Mouse (Mus musculus): ENCODE results near the gene Rbm42. TPM values are rescaled to one million over a fixed set of nuclear protein-coding genes. Genes with fewer than 3 reads are reported as not detected.

Rbm42 gene
- total RNA-seq, 4 experiments from 2014 or later, result 76.5 to 93.6 (median 85.1) TPM

DNA sequence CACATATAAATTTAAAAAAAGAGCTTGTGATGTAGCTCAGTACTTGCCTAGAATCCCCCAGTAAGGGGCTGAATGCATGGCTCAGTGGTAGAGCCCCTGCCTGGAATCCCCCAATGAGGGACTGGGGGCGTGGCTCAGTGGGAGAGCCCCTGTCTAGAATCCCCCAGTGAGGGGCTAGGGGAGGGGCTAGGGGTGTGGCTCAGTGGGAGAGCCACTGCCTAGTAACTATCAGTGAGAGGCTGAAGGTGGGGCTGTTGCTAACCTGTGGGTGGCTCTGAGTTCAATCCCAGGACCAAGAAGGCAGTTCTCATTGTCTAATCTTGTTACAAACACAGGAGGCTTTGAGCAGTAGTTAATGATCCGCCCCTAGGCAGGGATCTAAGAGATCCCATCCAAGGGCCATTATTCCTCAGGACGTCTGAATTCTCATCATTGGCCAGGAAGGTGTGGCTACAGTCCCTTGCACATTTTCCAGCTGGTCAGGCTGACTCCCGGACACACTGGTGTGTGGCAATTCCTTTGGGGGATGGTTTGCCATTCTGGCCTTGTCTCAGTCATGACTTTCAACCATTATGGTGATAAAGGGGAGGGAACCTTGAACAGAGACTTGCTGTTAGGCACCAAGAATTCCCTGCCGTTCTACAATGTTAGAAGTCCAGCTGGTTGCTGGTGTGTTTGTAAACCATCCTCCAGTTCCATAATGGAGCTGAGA is 34.9 kb downstream of the Rbm42 start:
- DNase-seq, result peak; percentile 68

DNA sequence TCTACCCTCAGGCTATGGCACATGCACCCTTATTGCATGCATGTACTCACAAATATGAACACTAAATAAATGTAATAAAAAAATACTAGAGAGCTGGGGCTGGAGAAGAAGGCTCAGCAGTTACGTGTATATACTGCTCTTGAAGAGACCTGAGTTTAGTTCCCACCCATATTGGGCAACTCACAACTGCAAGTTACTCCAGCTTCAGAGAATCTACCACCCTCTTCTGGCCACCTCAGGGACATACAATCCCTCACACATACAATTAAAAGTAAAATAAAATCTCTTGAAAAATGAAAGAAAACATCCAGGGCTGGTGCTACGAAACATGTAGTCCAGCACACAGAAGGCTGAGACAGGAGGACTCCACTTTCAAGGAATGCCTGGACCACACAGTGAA is 35.7 kb downstream of the Rbm42 start:
- no peak for DNase-seq

DNA sequence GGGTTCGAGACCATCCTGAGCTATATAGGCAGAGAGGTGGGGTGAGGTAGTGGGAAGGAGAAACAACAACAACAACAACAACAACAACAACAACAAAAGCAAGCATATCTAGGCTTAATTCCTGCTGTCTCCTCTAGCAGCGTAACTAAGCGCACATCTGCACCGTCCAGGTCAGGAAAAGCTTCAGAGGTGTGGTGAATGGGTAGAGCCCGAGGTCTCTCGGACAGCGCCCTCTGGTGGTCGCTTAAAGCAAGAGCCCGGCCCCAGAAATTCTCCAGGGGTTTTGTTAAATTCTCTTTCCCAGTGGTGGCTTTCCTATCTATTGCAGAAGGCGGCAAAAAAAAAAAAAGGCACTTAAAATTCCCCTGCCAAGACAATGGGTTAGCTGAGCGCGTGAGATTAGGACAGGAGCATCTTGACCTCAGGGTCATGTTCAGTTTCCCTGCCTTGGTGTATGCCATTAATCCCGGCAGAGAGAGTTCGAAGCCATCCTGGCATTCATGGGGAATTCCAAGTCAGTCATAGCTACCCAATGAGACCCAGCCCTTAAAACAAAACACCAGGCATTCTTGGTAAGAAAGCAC is 36.5 kb downstream of the Rbm42 start:
- no peak for DNase-seq

DNA sequence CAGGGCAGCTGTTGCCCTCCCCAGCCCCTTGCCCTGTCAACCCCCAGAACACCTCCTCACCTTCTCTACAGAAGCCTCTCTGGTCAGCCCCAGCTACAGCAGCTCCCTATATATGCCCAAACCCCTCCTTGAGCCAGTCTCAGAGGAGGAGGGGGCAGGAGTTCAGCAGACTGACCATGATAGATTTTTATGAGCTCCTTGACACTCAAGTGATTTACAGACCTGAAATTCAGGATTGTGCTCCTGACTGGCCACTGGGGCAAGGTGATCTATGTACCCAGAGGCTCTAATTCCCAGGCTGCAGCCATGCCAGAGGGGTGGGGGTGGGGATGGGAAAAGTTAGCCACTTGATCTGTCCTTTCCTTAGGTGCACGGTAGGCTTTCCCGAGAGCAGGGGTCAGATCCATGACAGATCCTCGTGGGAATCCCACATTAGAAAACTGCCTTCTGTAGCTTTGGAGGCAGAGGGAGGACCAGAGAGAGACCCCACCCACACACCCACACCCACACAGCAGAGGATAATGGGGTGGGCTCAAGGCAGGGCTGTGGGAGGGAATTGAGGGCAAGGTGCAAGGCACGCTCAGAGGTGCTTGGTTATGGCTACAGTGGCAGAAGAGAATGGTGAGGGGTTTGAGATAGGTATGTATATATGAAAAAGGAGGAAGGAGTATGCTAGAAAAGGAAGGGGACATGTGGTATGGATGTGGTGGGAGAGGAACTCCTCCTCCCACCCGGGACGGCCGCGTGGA is 37.3 kb downstream of the Rbm42 start, which contains the start of gene Upk1a:
Gene Upk1a, minus strand, starts transcription at position 194 of the 749 bp plus-strand sequence.
- no peak for DNase-seq

DNA sequence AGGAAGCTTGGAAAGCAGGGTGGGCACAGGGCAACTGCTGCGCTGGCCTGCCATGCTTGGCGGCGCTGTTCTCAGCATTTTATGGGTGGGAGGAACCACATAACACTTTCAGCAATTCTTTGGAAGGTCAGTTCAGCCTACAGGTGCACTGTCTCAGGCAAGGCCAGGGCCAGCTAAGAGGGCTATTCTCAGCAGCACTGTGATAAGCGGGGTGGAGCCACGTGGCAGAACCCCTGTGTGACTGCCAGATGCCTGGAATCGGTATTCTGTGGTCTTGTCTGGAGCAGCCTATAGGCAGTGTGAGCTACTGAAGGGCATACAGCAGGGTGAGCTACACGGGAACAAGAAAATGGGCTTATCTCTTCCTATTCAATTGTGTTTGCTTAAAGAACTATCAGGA is 40.1 kb downstream of the Rbm42 start:
- no peak for DNase-seq

DNA sequence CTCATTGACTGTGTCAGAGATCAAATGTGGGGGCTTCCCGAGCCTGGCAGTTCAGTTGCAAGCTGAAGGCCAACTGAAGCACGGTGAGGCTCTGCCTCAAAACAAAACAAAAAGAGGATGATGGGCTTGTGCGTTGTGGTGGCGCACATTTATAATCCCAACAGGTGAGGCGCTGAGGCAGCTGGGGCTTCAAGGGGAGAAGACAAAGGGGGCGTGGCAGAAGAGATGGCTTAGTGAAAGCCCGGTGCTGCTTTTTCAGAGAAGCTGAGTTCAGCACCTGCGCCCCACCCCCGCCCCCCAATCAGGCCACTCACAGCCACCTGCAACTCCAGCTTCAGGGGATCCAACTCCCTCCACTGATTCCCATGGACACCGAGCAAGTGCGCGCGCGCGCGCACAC is 41.6 kb downstream of the Rbm42 start:
- DNase-seq, result no peak

DNA sequence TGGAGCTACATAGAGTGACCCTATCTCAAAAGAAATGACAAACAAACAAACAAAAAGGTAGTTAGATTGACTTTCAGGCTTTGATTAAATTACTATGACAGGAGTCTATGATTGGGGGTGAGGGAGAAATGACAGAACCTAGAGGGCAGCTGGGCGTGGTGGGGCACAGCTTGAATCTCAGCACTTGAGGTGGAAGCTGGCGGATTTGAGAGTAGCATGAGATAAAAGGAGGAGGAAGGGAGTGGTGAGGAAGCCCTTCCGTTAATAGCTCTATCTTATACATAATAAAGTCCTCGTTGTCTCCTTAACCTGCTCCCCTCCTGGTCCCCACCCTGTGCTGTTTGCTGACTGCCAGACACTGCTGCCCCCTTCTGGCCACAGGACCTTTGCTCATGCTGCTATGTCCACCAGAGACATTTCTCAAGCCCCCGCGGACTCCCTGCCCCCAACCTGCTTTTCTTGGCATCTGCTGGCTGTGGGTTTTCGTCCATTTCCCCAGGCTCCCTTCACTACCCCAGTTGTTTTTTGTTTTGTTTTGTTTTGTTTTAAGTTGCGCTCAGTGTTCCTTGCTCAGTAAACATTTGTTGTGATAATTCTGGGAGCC is 42.3 kb downstream of the Rbm42 start:
- DNase-seq, result no peak

DNA sequence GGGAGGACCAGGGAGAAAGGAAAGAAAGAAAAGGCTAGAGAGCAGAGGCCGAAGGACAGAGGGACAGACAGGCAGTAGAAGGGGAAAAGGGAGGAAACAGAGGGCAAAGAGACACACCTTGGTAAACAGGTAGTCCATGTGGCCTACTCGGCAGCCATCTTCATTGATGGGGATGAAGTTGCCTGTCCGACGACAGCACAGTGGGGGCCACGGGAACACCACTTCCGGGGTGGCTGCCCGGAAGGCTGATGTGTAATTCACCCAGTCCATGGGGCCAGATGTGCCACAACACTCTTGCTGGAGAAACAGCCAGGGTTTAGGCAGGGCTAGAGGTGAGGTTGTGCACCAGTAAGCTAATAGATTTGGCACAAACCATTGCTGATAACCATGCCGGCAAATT is 45.2 kb downstream of the Rbm42 start:
- DNase-seq, result no peak

DNA sequence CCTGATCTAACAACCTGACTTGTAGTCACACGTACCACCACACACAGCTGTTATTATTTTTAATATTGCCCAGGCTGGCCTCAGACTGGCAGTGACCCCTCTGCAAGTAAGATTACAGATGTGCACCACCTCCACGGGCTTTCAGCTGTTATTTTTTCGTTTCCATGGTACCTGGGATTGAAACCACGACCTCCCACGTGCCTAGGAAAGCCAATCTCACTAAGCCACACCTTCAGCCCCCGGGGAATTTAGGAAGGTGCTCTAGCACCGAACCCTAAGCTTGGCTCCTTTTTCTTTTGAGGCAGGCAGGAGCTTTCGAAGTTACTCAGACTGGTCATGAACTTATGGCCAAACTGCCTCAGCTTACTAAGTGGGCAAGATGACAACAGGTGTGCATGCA is 45.7 kb downstream of the Rbm42 start:
- no peak for DNase-seq

DNA sequence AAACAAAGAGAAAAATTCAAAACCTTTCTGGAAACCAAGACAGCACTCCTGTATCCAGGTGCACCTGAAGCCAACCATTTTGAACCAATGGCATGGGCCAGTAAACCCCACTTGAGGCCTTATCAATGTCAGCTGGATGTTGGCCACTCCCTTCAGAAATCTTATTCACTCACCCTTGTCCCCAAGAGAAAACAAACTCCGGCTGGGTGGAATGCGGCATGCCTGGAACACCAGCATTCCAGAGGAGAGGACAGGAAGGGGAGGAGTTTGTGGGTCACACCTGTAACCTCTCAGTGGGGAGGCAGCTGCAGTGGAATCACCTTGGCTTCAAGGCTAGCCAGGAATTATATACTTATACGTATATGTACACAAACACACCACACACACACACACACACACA is 47.5 kb downstream of the Rbm42 start:
- DNase-seq, result no peak

DNA sequence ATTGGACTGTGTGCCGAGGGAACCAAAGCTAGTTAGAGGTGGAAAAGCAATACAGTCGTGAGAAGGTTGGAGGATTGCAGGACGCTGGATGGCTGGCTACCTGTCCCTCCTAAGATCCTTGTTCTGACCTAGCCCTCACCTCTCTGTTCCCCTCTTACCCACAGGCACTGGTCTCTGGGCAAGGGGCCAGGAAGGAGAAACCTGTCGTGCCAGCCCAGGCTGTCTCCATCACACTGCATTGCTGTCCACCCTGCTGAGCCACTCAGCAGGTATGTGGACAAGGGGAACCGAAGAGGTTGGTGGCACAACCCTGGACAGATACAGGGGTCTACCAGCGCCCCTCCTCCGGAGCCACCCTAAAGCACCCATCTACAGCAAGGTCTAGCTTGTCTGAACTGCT is 49.5 kb downstream of the Rbm42 start:
- no peak for DNase-seq

DNA sequence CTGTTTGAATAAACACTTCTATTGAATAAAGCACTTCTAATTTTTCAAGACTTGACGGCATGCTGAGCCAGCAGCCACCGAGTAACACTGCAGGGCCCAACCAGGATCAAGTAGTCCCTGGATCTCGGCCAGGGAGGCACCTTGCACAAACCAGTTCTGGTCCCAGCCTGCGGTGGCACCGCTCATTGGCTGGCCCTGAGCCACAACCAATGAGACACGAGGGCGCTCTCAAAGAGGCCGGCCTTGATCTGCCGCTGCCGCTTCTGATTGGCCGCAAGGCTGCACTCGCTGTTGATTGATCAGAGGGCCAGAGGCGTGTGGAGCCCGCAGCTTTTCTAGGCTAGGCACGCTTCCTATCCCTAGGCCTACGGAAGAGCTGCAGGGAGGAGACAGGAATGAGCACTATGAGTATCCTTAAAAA is 50.2 kb downstream of the Rbm42 start:
- peak; percentile 92 for DNase-seq

DNA sequence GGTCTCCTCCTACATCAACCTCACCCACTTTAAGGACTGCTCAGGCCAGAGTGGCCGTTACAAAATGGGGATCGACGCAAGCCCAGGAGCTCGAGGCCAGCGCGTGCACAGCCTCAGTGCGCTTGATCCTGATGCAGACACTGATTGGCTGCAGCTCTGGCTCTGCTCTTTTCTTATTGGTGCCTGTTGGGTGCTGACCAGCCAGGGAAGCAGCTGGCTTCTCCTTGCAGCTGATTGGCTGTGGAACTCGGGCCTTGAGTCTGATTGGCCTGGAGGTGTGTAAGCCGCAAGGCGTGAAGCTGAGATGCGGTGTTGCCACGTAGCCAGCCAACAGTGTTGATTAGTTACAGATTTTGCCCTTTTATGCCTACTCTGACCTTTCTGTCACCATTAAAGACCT is 51.3 kb downstream of the Rbm42 start, which contains the start of gene Zbtb32:
Gene Zbtb32, minus strand, starts transcription at position 124 of the 400 bp plus-strand sequence.
- no peak for DNase-seq

DNA sequence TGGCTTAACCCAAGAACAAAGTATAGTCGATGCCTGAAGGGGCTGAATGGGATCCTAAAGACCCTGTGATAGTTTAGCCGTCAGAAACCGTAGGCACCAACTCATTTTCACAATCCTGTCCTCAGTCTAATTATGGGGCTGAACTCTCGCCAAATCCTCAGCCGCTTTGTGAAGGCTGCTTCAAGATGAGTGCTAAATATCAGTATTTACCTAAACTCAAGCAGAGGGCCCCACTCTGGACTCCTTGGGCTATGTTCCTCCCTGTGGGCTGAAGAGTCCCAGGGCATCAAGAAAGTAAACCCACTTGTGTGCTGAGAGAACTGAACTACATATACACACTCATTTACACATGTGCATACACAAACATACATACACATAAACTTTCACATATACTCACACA is 53.3 kb downstream of the Rbm42 start:
- DNase-seq, result no peak

DNA sequence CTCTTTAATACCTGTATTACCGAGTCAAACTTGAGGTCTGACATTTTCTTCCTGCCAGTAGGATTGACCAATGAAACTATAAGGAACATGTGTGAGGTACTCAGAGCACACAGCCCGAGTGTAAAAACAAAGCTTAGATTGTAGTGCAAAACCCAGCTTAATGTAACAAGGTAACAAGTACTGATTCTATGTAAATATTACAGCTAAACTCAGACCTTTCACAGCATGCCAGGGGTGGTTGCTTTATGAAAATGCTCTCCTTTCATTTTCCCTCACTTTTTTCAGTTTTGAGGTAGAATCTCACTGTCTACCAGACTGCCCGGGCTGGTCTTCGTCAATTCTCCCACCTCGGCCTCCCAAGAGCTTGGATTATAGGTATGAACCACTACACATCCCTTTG is 54.0 kb downstream of the Rbm42 start:
- no peak for DNase-seq

DNA sequence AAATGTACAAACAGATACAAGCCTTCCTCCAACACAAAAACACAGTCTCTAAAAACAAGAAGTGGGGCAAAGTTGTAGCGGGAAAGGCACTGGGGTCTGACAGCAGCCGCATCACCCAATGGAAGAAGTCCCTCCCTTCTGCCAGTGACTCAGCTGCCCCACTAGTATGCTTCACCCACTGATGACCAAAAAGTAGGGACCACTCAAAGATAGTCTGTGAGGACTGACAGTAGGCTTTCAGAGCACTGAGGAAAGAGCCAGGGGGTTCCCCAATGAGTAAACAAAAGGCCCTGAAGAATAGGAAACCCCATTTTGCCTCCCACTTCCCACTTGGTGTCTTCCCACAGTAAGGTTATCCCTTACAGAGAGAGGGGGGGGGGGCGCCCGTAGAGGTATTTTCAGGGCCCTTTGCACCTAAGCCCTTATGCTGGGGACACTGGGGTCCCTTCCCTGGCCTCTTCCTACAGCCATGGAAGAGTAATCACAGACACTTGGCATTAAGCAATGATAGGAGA is 55.5 kb downstream of the Rbm42 start:
- no peak for DNase-seq

DNA sequence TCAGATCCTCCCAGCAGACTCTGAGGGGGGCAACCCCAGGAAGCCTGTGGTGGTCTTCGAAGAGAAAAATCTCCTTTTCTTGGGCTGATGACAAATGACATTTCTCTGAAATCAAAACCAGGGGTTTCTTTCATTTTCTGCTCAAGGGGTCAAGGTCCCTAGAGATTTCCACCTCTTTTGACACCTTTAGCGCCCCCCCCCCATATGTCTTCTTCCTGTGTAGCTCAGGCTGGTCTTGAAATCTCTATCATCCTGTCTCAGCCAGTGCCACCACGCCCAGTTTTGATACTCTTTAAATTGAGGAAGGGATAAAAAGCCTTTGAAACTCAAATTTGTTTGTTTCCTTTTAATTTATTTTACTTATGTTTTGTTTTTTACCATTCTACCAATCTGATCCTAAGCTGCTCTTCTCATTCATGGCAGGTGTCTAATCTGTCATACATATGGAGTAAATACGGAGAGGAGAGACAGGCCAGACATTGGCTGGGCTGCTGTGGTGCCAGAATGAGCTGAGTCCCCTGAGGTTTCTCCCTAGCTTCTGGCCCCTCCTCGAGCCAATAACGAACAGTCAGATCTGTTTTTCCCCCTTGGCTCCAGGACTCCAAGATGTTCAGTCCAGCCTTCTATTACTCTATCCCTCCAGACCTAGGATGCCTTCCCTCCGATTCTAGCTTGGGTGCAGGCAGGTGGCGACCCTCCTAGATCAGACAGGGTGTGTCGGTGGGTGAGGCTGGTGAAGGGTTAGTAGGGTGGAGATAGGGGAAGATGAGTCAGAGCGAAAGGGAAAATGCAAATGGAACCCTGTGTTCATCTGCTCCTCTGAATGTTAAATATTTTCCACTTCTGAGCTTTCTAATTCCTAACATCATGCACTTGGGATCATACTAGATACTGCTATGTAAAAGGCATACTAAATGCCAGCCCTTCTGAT is 56.3 kb downstream of the Rbm42 start:
- DNase-seq, result no peak

DNA sequence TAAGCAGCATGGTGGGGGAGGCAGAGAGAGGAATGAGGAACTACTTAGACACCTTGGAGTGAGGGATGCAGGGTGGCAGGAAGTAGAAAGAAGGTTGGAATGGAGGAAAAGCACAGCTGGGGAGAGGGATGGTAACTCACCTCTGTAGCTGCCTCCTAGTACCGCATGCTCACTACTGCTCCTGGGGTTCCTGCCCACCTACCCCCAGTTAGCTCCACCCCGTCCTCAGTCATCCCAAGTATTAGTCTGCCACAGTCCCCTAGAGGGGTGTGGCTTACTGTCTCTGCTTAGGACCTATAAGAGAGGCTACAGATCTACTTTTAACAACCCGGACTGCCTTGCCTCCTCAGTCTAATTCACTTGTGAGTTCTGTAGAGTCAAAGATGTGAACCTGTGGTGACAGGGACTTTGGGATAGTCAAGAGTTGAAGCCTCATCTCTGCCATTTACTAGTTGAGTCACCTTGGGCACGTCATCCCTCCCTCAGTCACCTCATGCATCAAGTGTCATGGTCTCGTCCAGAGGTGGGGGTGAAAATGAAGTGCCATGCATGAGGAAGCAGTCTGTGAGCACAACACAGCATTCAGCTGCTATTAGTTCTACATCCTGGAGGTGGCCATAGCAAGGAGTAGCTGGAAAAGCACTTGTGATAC is 57.2 kb downstream of the Rbm42 start:
- DNase-seq, result no peak

DNA sequence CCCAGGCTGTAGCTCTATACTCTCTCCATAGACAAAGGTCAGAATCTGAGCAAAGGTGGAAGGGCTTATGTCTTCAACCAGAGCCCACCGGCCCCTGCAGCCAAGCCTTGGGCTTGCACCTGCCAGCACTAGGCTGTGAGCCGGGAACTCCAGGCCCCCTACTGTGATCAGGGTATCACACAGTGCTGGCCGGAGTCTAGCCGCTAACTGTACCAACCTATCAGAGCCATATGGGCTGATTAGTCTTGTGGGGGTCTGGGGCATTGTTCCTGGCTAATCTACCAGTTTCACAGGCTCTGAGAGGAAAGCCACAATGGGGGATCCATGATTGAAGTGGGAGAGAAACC is 58.5 kb downstream of the Rbm42 start:
- no peak for DNase-seq

Measured in adrenal gland, adult 8-10 months (tissue).